Comparison of ENCODE assay signal across 12 mouse cellular contexts in the genomic region with DNA sequence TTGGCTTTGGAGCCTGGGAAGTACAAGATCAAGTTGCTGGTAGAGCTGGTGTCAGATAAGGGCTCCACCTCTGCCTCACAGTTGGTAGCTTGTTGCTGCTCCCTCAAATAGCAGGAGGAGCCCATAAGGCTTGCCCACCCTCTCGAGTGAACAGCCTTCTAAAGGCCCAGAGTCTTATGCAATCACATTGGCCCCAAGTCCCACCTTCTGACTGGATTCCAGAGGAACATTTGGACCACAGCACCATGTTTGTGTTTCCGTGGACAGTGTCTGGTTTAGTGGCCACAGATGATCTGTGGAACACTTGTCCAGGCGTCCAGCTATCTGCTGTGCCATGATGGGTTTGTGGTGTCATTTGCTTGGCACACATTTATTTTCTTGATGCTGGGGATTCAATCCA.
"Had no signal": no experiment of that assay in that cellular context is flagged by ENCODE, and none has a peak within 500 bp of the region (broad histone marks: within the 10 kb centered on the region; RNA-seq: fewer than 3 reads in every experiment).

No protein-coding gene starts in this region.

- DNase-seq: kidney, postnatal 36 days; layer of hippocampus, adult 9-11 months; layer of hippocampus, postnatal 36 days; thymus, adult 2 months; thymus, postnatal 25 days had no signal

- H3K4me2 ChIP-seq: kidney, embryonic 15.5 days; limb, embryonic 15.5 days; liver, embryonic 12.5 days; lung, embryonic 15.5 days; midbrain, embryonic 12.5 days; neural tube, embryonic 15.5 days had no signal

- H3K27me3 ChIP-seq: kidney, embryonic 15.5 days; limb, embryonic 15.5 days; liver, embryonic 12.5 days; lung, embryonic 15.5 days; midbrain, embryonic 12.5 days; neural tube, embryonic 15.5 days had no signal

- H3K4me1 ChIP-seq: kidney, embryonic 15.5 days; liver, embryonic 12.5 days had no signal

- H3K36me3 ChIP-seq: kidney, embryonic 15.5 days; limb, embryonic 15.5 days; liver, embryonic 12.5 days; lung, embryonic 15.5 days; midbrain, embryonic 12.5 days; neural tube, embryonic 15.5 days had no signal

- H3K9ac ChIP-seq: kidney, embryonic 15.5 days; limb, embryonic 15.5 days; liver, embryonic 12.5 days; lung, embryonic 15.5 days; midbrain, embryonic 12.5 days; neural tube, embryonic 15.5 days had no signal

- H3K4me3 ChIP-seq: kidney, embryonic 15.5 days; limb, embryonic 15.5 days; liver, embryonic 12.5 days; lung, embryonic 15.5 days; midbrain, embryonic 12.5 days; myocyte; neural tube, embryonic 15.5 days had no signal

- H3K27ac ChIP-seq: kidney, embryonic 15.5 days; liver, embryonic 12.5 days; midbrain, embryonic 12.5 days had no signal

- H3K9me3 ChIP-seq: kidney, embryonic 15.5 days; limb, embryonic 15.5 days; liver, embryonic 12.5 days; lung, embryonic 15.5 days; midbrain, embryonic 12.5 days; neural tube, embryonic 15.5 days had no signal

- ATAC-seq: liver, embryonic 12.5 days had no signal
